Mouse (Mus musculus) forebrain, embryonic 13.5 days (tissue): Measurements from ENCODE around the gene Ackr3. TPM values are rescaled to one million over a fixed set of nuclear protein-coding genes. Genes with fewer than 3 reads are reported as not detected.
A peak's percentile ranks its signal among the peaks of the same experiment; 100 is the strongest.

Source experiments
- ATAC-seq: fragments of 200-750 bp; cut with Nextera tagmentation; 2 replicates; pipeline ENCODE4 v1.8.0; 2017
- H3K27ac ChIP-seq: fragments of 300-500 bp; sonication (generic); 2 replicates; pipeline ENCODE4 v1.5.1; 2015; ENCODE audit warnings: inconsistent platforms, mild to moderate bottlenecking, moderate library complexity
- H3K27me3 ChIP-seq: fragments of 300-500 bp; sonication (generic); 2 replicates; pipeline ENCODE4 v1.6.1; 2015; ENCODE audit warnings: mild to moderate bottlenecking, inconsistent platforms
- H3K36me3 ChIP-seq: fragments of 300-500 bp; sonication (generic); 2 replicates; pipeline ENCODE4 v1.6.1; 2015; ENCODE audit warnings: mild to moderate bottlenecking, inconsistent platforms; ENCODE audit not compliant: poor library complexity, severe bottlenecking
- H3K4me1 ChIP-seq: fragments of 300-500 bp; sonication (generic); 2 replicates; pipeline ENCODE4 v1.6.1; 2015; ENCODE audit warnings: inconsistent platforms
- H3K4me2 ChIP-seq: fragments of 300-500 bp; sonication (generic); 2 replicates; pipeline ENCODE4 v1.6.1; 2015; ENCODE audit warnings: inconsistent platforms, mild to moderate bottlenecking, moderate library complexity
- H3K4me3 ChIP-seq: fragments of 300-500 bp; sonication (generic); 2 replicates; pipeline ENCODE4 v1.5.1; 2015; ENCODE audit warnings: mild to moderate bottlenecking, inconsistent platforms
- H3K9ac ChIP-seq: fragments of 300-500 bp; sonication (generic); 2 replicates; pipeline ENCODE4 v1.6.1; 2015; ENCODE audit warnings: mild to moderate bottlenecking, inconsistent platforms
- H3K9me3 ChIP-seq: fragments of 300-500 bp; sonication (generic); replicated peaks from 2 replicates; pipeline ENCODE4 v1.6.1; 2016; ENCODE audit warnings: inconsistent platforms
- WGBS: fragments of 180-500 bp; shearing (Covaris S2); methylation state at CpG from one replicate; pipeline ENCODE4 v1.1.7; 2015; 5-methylcytosine and 5-hydroxymethylcytosine counted together
- polyA plus RNA-seq: library from polyadenylated mRNA; unstranded; fragments of >200 nt; fragmentation: Nextera tagmentation; extraction: Ambion mirVana; gene quantifications from 2 replicates; pipeline ENCODE4 v1.2.1, GENCODE M21; 2015

Ackr3 gene
- polyA plus RNA-seq, 1 experiment from 2014 or later: 28.5 TPM

DNA sequence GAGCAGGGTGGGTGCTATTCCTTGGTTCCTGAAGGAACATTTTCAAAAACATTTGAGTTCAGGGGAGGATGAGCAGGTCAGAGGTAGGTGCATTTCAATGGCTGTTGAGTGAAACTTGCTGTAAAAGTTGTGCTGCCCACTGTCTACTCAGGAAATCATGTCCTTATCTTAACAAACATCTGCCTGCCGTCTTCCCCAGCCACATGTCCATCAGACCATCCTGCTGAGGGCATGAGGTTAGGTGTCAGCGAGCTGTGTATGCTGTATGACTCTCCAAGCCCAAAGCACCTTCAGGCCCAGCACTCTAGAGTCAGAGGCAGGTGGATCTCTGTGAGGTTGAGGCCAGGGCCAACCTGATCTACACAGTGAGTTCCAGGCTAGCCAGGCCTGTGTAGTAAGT lies 12.1 kb downstream of the Ackr3 start:
- Histone ChIP-seq H3K4me1 (peaks cover 21% of the 10 kb centered on the region), H3K27ac (no peak overlapping the region), H3K9me3 (no peaks in the 10 kb centered on the region), H3K27me3 (no peaks in the 10 kb centered on the region), H3K9ac (no peak overlapping the region), H3K36me3 (peaks cover 42% of the 10 kb centered on the region), H3K4me2 (no peak overlapping the region), H3K4me3 (no peak overlapping the region)
- WGBS: 86% methylated on average over 2 of the region's 2 CpGs
- ATAC-seq: no peak

DNA sequence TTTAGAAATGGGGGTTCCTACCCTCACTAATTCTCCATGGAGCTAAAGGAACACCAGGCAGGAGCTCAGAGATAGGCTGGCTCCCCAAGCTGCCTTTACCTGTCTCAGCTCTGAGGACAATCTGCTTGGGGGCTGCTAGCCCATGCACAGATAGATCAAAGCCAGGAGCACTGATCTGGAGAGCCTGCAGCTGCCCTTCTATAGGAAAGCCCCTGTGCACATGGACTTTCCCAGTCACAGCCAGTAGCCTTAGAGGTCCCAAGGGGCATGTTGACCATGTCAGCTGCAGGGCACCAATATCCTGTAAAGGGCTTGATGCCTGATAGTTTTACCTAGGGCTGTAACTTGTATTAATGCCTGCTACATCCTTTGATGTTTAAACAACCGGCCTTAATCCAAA lies 12.6 kb downstream of the Ackr3 start:
- Histone ChIP-seq H3K4me1 (peaks cover 26% of the 10 kb centered on the region), H3K27me3 (no peaks in the 10 kb centered on the region), H3K27ac (no peak overlapping the region), H3K9me3 (no peaks in the 10 kb centered on the region), H3K9ac (no peak overlapping the region), H3K36me3 (peaks cover 42% of the 10 kb centered on the region), H3K4me2 (no peak overlapping the region), H3K4me3 (no peak overlapping the region)
- 82% methylated on average over 1 of the region's 1 CpGs for WGBS
- ATAC-seq: no peak

DNA sequence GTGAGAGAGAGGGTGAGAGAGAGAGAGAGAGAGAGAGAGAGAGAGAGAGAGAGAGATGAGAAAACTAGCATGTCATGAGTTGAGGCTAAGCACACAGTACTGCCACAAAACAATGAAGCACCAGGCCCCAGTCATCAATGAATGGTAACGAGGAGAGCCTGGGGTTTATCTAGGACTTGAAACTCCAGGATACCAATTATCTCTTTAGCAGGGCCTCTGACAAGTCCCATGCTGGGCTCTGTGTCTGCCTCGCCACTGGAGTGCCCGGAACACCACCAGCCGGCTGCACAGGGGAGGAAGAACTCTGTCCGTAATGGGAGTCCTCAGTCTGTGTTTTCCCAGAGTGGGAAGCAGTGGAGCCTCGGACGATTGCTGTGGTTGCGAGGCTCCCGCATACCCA lies 16.5 kb downstream of the Ackr3 start:
- Histone ChIP-seq H3K9me3 (no peaks in the 10 kb centered on the region), H3K27ac (peak overlapping the region; percentile 70), H3K27me3 (no peaks in the 10 kb centered on the region), H3K4me3 (no peak overlapping the region), H3K9ac (0 out of 2 replicates have a peak overlapping the region, but pooled peaks have one; percentile 3), H3K36me3 (peaks cover 21% of the 10 kb centered on the region), H3K4me1 (peaks cover 37% of the 10 kb centered on the region), H3K4me2 (no peak overlapping the region)
- no peak for ATAC-seq
- 9% methylated on average over 9 of the region's 9 CpGs for WGBS

DNA sequence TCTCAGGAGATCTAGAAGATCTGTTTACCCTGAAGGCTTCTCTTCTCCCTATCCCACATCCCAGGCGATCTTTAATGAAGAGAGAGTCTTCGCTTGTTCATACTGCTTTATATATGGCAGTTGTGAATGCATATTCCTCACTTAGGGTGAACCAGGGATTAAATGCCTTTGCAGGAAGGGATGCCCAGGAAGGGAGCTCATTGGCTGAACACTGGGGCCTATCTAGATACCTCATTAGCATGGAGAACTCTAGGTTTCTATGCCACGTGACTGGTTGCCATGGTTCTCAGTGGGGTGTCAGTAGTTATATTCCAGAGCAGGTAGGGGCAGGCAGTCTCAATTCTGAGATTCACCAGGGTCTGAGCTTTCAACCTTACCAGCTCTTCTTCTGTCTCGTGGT lies 17.1 kb downstream of the Ackr3 start:
- no peak; the same call in 1 of the 2 replicates for ATAC-seq
- WGBS: 67% methylated on average over 4 of the region's 4 CpGs
- peaks cover 37% of the 10 kb centered on the region for H3K4me1 ChIP-seq

GRCm38 (mm10) chr1:90221811-90222361 lies 18.1 kb downstream of the Ackr3 start:
- Histone ChIP-seq H3K9ac (no peak overlapping the region), H3K27me3 (no peaks in the 10 kb centered on the region), H3K9me3 (no peaks in the 10 kb centered on the region), H3K27ac (peak overlapping the region; percentile 72), H3K36me3 (peaks cover 7% of the 10 kb centered on the region; the same call in 1 of the 2 replicates), H3K4me3 (0 out of 2 replicates have a peak overlapping the region, but pooled peaks have one; percentile 9), H3K4me2 (peak overlapping the region; percentile 53), H3K4me1 (peaks cover 37% of the 10 kb centered on the region)
- 15% methylated on average over 18 of the region's 18 CpGs for WGBS
- peak; percentile 72 for ATAC-seq

More for the DNA sequence above, 17.1 kb downstream of the Ackr3 start:
- no peak overlapping the region for H3K4me2 ChIP-seq
- no peaks in the 10 kb centered on the region for H3K9me3 ChIP-seq
- H3K4me3 ChIP-seq: no peak overlapping the region
- H3K27ac ChIP-seq: peak overlapping the region; percentile 72
- no peak overlapping the region for H3K9ac ChIP-seq
- H3K27me3 ChIP-seq: no peaks in the 10 kb centered on the region
- peaks cover 16% of the 10 kb centered on the region for H3K36me3 ChIP-seq

GRCm38 (mm10) chr1:90222427-90222901 lies 18.7 kb downstream of the Ackr3 start:
- ATAC-seq: 0 out of 2 replicates have a peak, but pooled peaks have one; percentile 12
- Histone ChIP-seq H3K27me3 (no peaks in the 10 kb centered on the region), H3K36me3 (0 out of 2 replicates have a peak, but pooled peaks cover 6% of the 10 kb centered on the region), H3K9me3 (no peaks in the 10 kb centered on the region), H3K9ac (peak overlapping the region; percentile 6), H3K4me2 (peak overlapping the region; percentile 53), H3K4me1 (peaks cover 42% of the 10 kb centered on the region), H3K27ac (peak overlapping the region; percentile 72), H3K4me3 (0 out of 2 replicates have a peak overlapping the region, but pooled peaks have one; percentile 9)
- WGBS: 9% methylated on average over 17 of the region's 17 CpGs

DNA sequence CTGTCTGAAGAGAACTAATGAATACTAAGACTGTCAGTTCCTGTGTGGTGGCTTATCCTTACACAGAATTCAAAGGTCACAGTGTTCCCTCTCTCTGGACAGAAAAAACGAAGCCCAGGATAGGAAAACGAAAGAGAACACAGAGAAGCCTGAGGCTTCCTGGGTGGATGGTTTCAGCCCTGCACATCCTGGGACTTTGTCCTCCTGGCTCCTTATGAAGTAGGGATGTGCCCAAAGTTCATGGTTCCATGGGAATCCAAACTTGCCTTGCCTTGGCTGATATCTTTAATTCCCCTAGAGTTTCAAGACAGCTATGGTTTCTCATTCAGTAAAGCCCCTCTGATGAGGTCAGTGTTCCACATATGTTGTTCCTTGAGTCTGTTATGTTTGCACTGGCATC lies 19.2 kb downstream of the Ackr3 start:
- peak overlapping the region; percentile 72 for H3K27ac ChIP-seq
- no peak overlapping the region for H3K4me3 ChIP-seq
- H3K27me3 ChIP-seq: no peaks in the 10 kb centered on the region
- no peak for ATAC-seq
- no peaks in the 10 kb centered on the region for H3K9me3 ChIP-seq
- H3K4me2 ChIP-seq: peak overlapping the region; percentile 53
- H3K9ac ChIP-seq: peak overlapping the region; percentile 6
- H3K36me3 ChIP-seq: 0 out of 2 replicates have a peak, but pooled peaks cover under 1% of the 10 kb centered on the region
- WGBS: 28% methylated on average over 2 of the region's 2 CpGs
- H3K4me1 ChIP-seq: peaks cover 47% of the 10 kb centered on the region

GRCm38 (mm10) chr1:90225603-90226254 lies 21.9 kb downstream of the Ackr3 start:
- no peak overlapping the region for H3K9ac ChIP-seq
- WGBS: 69% methylated on average over 9 of the region's 9 CpGs
- no peak overlapping the region for H3K4me2 ChIP-seq
- no peaks in the 10 kb centered on the region for H3K27me3 ChIP-seq
- no peaks in the 10 kb centered on the region for H3K36me3 ChIP-seq
- peaks cover 56% of the 10 kb centered on the region for H3K4me1 ChIP-seq
- H3K27ac ChIP-seq: no peak overlapping the region
- no peaks in the 10 kb centered on the region for H3K9me3 ChIP-seq
- no peak overlapping the region for H3K4me3 ChIP-seq
- no peak for ATAC-seq

- ATAC-seq: peak; percentile 48; the same call in 1 of the 2 replicates
- 25% methylated on average over 12 of the region's 12 CpGs for WGBS
- no peaks in the 10 kb centered on the region for H3K27me3 ChIP-seq
- no peaks in the 10 kb centered on the region for H3K9me3 ChIP-seq
- peak overlapping the region; percentile 13; the same call in 1 of the 2 replicates for H3K9ac ChIP-seq
- no peak overlapping the region for H3K4me3 ChIP-seq
- H3K4me2 ChIP-seq: peak overlapping the region; percentile 14; the same call in 1 of the 2 replicates
- peak overlapping the region; percentile 12; the same call in 1 of the 2 replicates for H3K27ac ChIP-seq
- no peaks in the 10 kb centered on the region for H3K36me3 ChIP-seq
- peaks cover 35% of the 10 kb centered on the region for H3K4me1 ChIP-seq
These were observed 24.0 kb downstream of the Ackr3 start for GRCm38 (mm10) chr1:90227684-90228322.

GRCm38 (mm10) chr1:90228323-90228697 lies 24.5 kb downstream of the Ackr3 start:
- Histone ChIP-seq H3K4me2 (no peak overlapping the region), H3K4me3 (no peak overlapping the region), H3K9ac (no peak overlapping the region), H3K9me3 (no peaks in the 10 kb centered on the region), H3K27me3 (no peaks in the 10 kb centered on the region), H3K4me1 (peaks cover 30% of the 10 kb centered on the region), H3K36me3 (no peaks in the 10 kb centered on the region), H3K27ac (peak overlapping the region; percentile 49)
- ATAC-seq: peak; percentile 66
- 43% methylated on average over 9 of the region's 9 CpGs for WGBS

DNA sequence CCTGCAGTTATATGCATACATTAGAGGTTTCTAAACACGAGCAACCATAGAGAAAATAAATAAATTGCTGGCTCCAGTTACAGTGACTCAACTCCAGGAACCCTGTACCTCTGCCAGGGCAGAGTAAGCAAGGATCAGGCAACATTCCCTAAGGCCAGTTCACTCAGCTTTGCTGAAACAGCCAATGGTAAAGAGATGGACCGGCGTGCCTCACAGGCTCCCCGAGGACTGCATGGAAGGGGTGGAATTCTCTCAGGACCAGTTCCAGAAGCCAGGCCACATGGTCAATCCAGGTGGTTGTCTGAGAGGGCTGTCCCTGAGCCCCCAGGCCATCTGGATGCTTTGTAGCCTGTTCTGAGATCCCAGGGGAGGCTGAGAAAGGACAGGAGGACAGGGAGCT lies 26.8 kb downstream of the Ackr3 start:
- Histone ChIP-seq H3K4me2 (no peak overlapping the region), H3K27me3 (no peaks in the 10 kb centered on the region), H3K4me3 (no peak overlapping the region), H3K9me3 (no peaks in the 10 kb centered on the region), H3K9ac (no peak overlapping the region), H3K27ac (no peak overlapping the region), H3K4me1 (peaks cover 37% of the 10 kb centered on the region), H3K36me3 (no peaks in the 10 kb centered on the region)
- ATAC-seq: no peak
- 93% methylated on average over 4 of the region's 4 CpGs for WGBS
